Mouse (Mus musculus) erythroid progenitor cell, adult 5-6 weeks (primary cell): Measurements from ENCODE around the gene Cyp8b1. TPM values are rescaled to one million over a fixed set of nuclear protein-coding genes. Genes with fewer than 3 reads are reported as not detected.
A peak's percentile ranks its signal among the peaks of the same experiment; 100 is the strongest.

Experiments used
- ATAC-seq: replicated peaks from 2 replicates; pipeline ENCODE4 v1.8.0; 2016; ENCODE audit warnings: moderate number of reproducible peaks, mild to moderate bottlenecking, moderate TSS enrichment, inconsistent platforms; ENCODE audit not compliant: poor library complexity, low FRiP score, severe bottlenecking
- total RNA-seq, 2 experiments: library from RNA; stranded (forward) in 1 of 2; stranded (reverse) in 1 of 2; fragments of 150-400 nt in 1 of 2; fragments of 186-747, 209-891 nt in 1 of 2; gene quantifications; 2 replicates each; pipeline versions ENCODE4 v1.2.3 to v1.2.4; 2015 to 2017; ENCODE audit warnings: low replicate concordance in 2 of 2

The Cyp8b1 gene
- total RNA-seq, 2 experiments from 2014 or later = not detected

GRCm38 (mm10) chr9:121923443-121923842, 7.3 kb upstream of the Cyp8b1 start:
- ATAC-seq = no peak

- no peak for ATAC-seq
Observed at GRCm38 (mm10) chr9:121919027-121919501, 3.0 kb upstream of the Cyp8b1 start.

GRCm38 (mm10) chr9:121915056-121915455, 1.0 kb downstream of the Cyp8b1 start:
- no peak for ATAC-seq

- no peak for ATAC-seq
Observed at GRCm38 (mm10) chr9:121914226-121914757, 1.8 kb downstream of the Cyp8b1 start.

- no peak for ATAC-seq
Observed at GRCm38 (mm10) chr9:121912786-121913185, 3.3 kb downstream of the Cyp8b1 start.

GRCm38 (mm10) chr9:121911196-121911595, 4.9 kb downstream of the Cyp8b1 start:
- ATAC-seq = no peak

- ATAC-seq = 0 out of 2 replicates have a peak, but pooled peaks have one; percentile 16
Observed at GRCm38 (mm10) chr9:121909635-121910034, 6.5 kb downstream of the Cyp8b1 start.

- ATAC-seq = no peak
Observed at GRCm38 (mm10) chr9:121908321-121908720, 7.8 kb downstream of the Cyp8b1 start.

GRCm38 (mm10) chr9:121907356-121908070, 8.6 kb downstream of the Cyp8b1 start:
- no peak for ATAC-seq

- ATAC-seq = no peak
Observed at GRCm38 (mm10) chr9:121906456-121906855, 9.6 kb downstream of the Cyp8b1 start.

GRCm38 (mm10) chr9:121905556-121906185, 10.4 kb downstream of the Cyp8b1 start:
- no peak for ATAC-seq

- ATAC-seq = no peak
Observed at GRCm38 (mm10) chr9:121904946-121905345, 11.2 kb downstream of the Cyp8b1 start.

- ATAC-seq = no peak
Observed at GRCm38 (mm10) chr9:121904319-121904718, 11.8 kb downstream of the Cyp8b1 start.

GRCm38 (mm10) chr9:121903476-121904305, 12.4 kb downstream of the Cyp8b1 start:
- no peak for ATAC-seq

- ATAC-seq = no peak
Observed at GRCm38 (mm10) chr9:121901710-121902700, 14.1 kb downstream of the Cyp8b1 start.

- ATAC-seq = no peak
Observed at GRCm38 (mm10) chr9:121900282-121900855, 15.7 kb downstream of the Cyp8b1 start.

GRCm38 (mm10) chr9:121899306-121899705, 16.8 kb downstream of the Cyp8b1 start:
- no peak for ATAC-seq

GRCm38 (mm10) chr9:121898245-121898644, 17.9 kb downstream of the Cyp8b1 start, which contains the start of gene Ackr2:
TSS of gene Ackr2 (plus strand) at chr9:121898355.
- ATAC-seq = no peak

GRCm38 (mm10) chr9:121896820-121897219, 19.3 kb downstream of the Cyp8b1 start:
- ATAC-seq = no peak
